Mouse (Mus musculus) intestine, embryonic 14.5 days (tissue): ENCODE results near the gene Tab1. TPM values are rescaled to one million over a fixed set of nuclear protein-coding genes. Genes with fewer than 3 reads are reported as not detected.

Source experiments
- ATAC-seq: fragments of 200-750 bp; cut with Nextera tagmentation; replicated peaks from 2 replicates; pipeline ENCODE4 v1.8.0; 2017; ENCODE audit warnings: low read depth, moderate number of reproducible peaks, moderate TSS enrichment, moderate library complexity; ENCODE audit not compliant: low FRiP score, low TSS enrichment
- DNase-seq: peaks from one replicate; pipeline ENCODE4 v3.0.0-alpha.2; 2018; ENCODE audit warnings: low spot score
- H3K27ac ChIP-seq: fragments of 300-500 bp; sonication (generic); 2 replicates; pipeline ENCODE4 v1.5.1; 2014; ENCODE audit warnings: low read depth, mild to moderate bottlenecking, control low read depth
- H3K27me3 ChIP-seq: fragments of 300-500 bp; sonication (generic); replicated peaks from 2 replicates; pipeline ENCODE4 v1.6.1; 2014; ENCODE audit warnings: low read length, control low read depth; ENCODE audit not compliant: control insufficient read depth, insufficient read depth
- H3K36me3 ChIP-seq: fragments of 300-500 bp; sonication (generic); 2 replicates; pipeline ENCODE4 v1.6.1; 2014; ENCODE audit warnings: low read length, control low read depth; ENCODE audit not compliant: control insufficient read depth, insufficient read depth
- H3K4me1 ChIP-seq: fragments of 300-500 bp; sonication (generic); replicated peaks from 2 replicates; pipeline ENCODE4 v1.6.1; 2014; ENCODE audit warnings: low read length, control low read depth, mixed read lengths; ENCODE audit not compliant: control insufficient read depth, insufficient read depth
- H3K4me2 ChIP-seq: fragments of 300-500 bp; sonication (generic); 2 replicates; pipeline ENCODE4 v1.6.1; 2014; ENCODE audit warnings: low read length
- H3K4me3 ChIP-seq: fragments of 300-500 bp; sonication (generic); 2 replicates; pipeline ENCODE4 v1.5.1; 2014; ENCODE audit warnings: low read depth, low read length, control low read depth, mixed read lengths
- H3K9ac ChIP-seq: fragments of 300-500 bp; sonication (generic); 2 replicates; pipeline ENCODE4 v1.6.1; 2014; ENCODE audit warnings: mild to moderate bottlenecking, low read length
- H3K9me3 ChIP-seq: fragments of 300-500 bp; sonication (generic); 2 replicates; pipeline ENCODE4 v1.6.1; 2016; ENCODE audit warnings: low read length, control low read depth; ENCODE audit not compliant: control insufficient read depth
- WGBS: fragments of 180-500 bp; shearing (Covaris S2); extraction: QIAGEN DNeasy Blood & Tissue Kit; methylation state at CpG from one replicate; pipeline ENCODE4 v1.1.7; 2014; 5-methylcytosine and 5-hydroxymethylcytosine counted together
- polyA plus RNA-seq: library from polyadenylated mRNA; unstranded; fragments of >200 nt; fragmentation: Nextera tagmentation; extraction: Ambion mirVana; gene quantifications from 2 replicates; pipeline ENCODE4 v1.2.1, GENCODE M21; 2014

Gene Tab1
- polyA plus RNA-seq, 1 experiment from 2014 or later = 37.5 TPM

GRCm38 (mm10) chr15:80158001-80158706 lies 25.2 kb downstream of the Tab1 start:
- Histone ChIP-seq H3K4me3 (no peak overlapping the region), H3K27me3 (no peaks in the 10 kb centered on the region), H3K9me3 (no peaks in the 10 kb centered on the region), H3K36me3 (peaks cover 96% of the 10 kb centered on the region), H3K4me2 (no peak overlapping the region), H3K9ac (no peak overlapping the region), H3K4me1 (peaks cover 19% of the 10 kb centered on the region; the same call in 1 of the 2 replicates), H3K27ac (peak overlapping the region; percentile 71; the same call in 1 of the 2 replicates)
- DNase-seq = no peak
- 74% methylated on average over 5 of the region's 5 CpGs for WGBS
- no peak for ATAC-seq

- WGBS = 38% methylated on average over 4 of the region's 4 CpGs
These were observed 25.8 kb downstream of the Tab1 start for GRCm38 (mm10) chr15:80158707-80159090.

GRCm38 (mm10) chr15:80159286-80159901 lies 26.5 kb downstream of the Tab1 start:
- peak; percentile 82 for DNase-seq
- peak overlapping the region; percentile 13 for H3K9ac ChIP-seq
- H3K36me3 ChIP-seq = peaks cover 83% of the 10 kb centered on the region
- H3K4me3 ChIP-seq = no peak overlapping the region
- no peaks in the 10 kb centered on the region for H3K27me3 ChIP-seq
- H3K27ac ChIP-seq = peak overlapping the region; percentile 82
- 37% methylated on average over 8 of the region's 8 CpGs for WGBS
- no peaks in the 10 kb centered on the region for H3K9me3 ChIP-seq
- peaks cover 19% of the 10 kb centered on the region; the same call in 1 of the 2 replicates for H3K4me1 ChIP-seq
- ATAC-seq = peak; percentile 87
- no peak overlapping the region for H3K4me2 ChIP-seq

More at GRCm38 (mm10) chr15:80158707-80159090, 25.8 kb downstream of the Tab1 start:
- Histone ChIP-seq H3K4me1 (peaks cover 19% of the 10 kb centered on the region; the same call in 1 of the 2 replicates), H3K27me3 (no peaks in the 10 kb centered on the region), H3K27ac (peak overlapping the region; percentile 71), H3K9ac (no peak overlapping the region), H3K4me3 (no peak overlapping the region), H3K4me2 (no peak overlapping the region), H3K9me3 (no peaks in the 10 kb centered on the region), H3K36me3 (peaks cover 90% of the 10 kb centered on the region)
- ATAC-seq (no peak), DNase-seq (no peak)

- peak overlapping the region; percentile 82 for H3K27ac ChIP-seq
- no peaks in the 10 kb centered on the region for H3K9me3 ChIP-seq
- no peak overlapping the region for H3K4me2 ChIP-seq
- no peak for DNase-seq
- no peaks in the 10 kb centered on the region for H3K27me3 ChIP-seq
- no peak overlapping the region for H3K4me3 ChIP-seq
- WGBS = 87% methylated on average over 13 of the region's 13 CpGs
- peaks cover 19% of the 10 kb centered on the region; the same call in 1 of the 2 replicates for H3K4me1 ChIP-seq
- H3K9ac ChIP-seq = no peak overlapping the region
- H3K36me3 ChIP-seq = peaks cover 75% of the 10 kb centered on the region
- ATAC-seq = no peak
These were observed 27.3 kb downstream of the Tab1 start for GRCm38 (mm10) chr15:80160223-80160622.

GRCm38 (mm10) chr15:80160726-80161125 lies 27.8 kb downstream of the Tab1 start:
- Histone ChIP-seq H3K4me1 (peaks cover 19% of the 10 kb centered on the region; the same call in 1 of the 2 replicates), H3K36me3 (peaks cover 71% of the 10 kb centered on the region), H3K4me2 (no peak overlapping the region), H3K9me3 (no peaks in the 10 kb centered on the region), H3K4me3 (no peak overlapping the region), H3K27me3 (no peaks in the 10 kb centered on the region), H3K27ac (peak overlapping the region; percentile 82; the same call in 1 of the 2 replicates), H3K9ac (no peak overlapping the region)
- 94% methylated on average over 4 of the region's 4 CpGs for WGBS
- DNase-seq (no peak), ATAC-seq (no peak)

GRCm38 (mm10) chr15:80161199-80161598 lies 28.3 kb downstream of the Tab1 start:
- ATAC-seq = no peak
- H3K4me3 ChIP-seq = no peak overlapping the region
- peaks cover 66% of the 10 kb centered on the region for H3K36me3 ChIP-seq
- 94% methylated on average over 3 of the region's 3 CpGs for WGBS
- H3K4me2 ChIP-seq = no peak overlapping the region
- no peaks in the 10 kb centered on the region for H3K27me3 ChIP-seq
- no peak overlapping the region for H3K27ac ChIP-seq
- H3K9ac ChIP-seq = no peak overlapping the region
- peaks cover 19% of the 10 kb centered on the region; the same call in 1 of the 2 replicates for H3K4me1 ChIP-seq
- no peaks in the 10 kb centered on the region for H3K9me3 ChIP-seq
- no peak for DNase-seq

GRCm38 (mm10) chr15:80162401-80162964 lies 29.6 kb downstream of the Tab1 start:
- Histone ChIP-seq H3K27ac (no peak overlapping the region), H3K27me3 (no peaks in the 10 kb centered on the region), H3K4me2 (no peak overlapping the region), H3K9ac (no peak overlapping the region), H3K4me1 (peaks cover 19% of the 10 kb centered on the region; the same call in 1 of the 2 replicates), H3K36me3 (peaks cover 54% of the 10 kb centered on the region), H3K4me3 (no peak overlapping the region), H3K9me3 (no peaks in the 10 kb centered on the region)
- ATAC-seq (no peak), DNase-seq (no peak)
- WGBS = 81% methylated on average over 4 of the region's 4 CpGs

GRCm38 (mm10) chr15:80163274-80163673 lies 30.3 kb downstream of the Tab1 start:
- H3K9me3 ChIP-seq = no peaks in the 10 kb centered on the region
- H3K4me3 ChIP-seq = no peak overlapping the region
- peaks cover 46% of the 10 kb centered on the region for H3K36me3 ChIP-seq
- H3K27me3 ChIP-seq = no peaks in the 10 kb centered on the region
- DNase-seq = no peak
- H3K4me2 ChIP-seq = no peak overlapping the region
- H3K9ac ChIP-seq = no peak overlapping the region
- no peak for ATAC-seq
- peaks cover 18% of the 10 kb centered on the region; the same call in 1 of the 2 replicates for H3K4me1 ChIP-seq
- 86% methylated on average over 11 of the region's 11 CpGs for WGBS
- H3K27ac ChIP-seq = no peak overlapping the region
